Mouse (Mus musculus) retina, postnatal 7 days (tissue): Measurements from ENCODE around the gene Tfap2a.

Experiments
- DNase-seq: peaks from one replicate; pipeline ENCODE4 v3.0.0-alpha.2; 2012; ENCODE audit warnings: low read depth, low spot score

Gene Tfap2a

DNA sequence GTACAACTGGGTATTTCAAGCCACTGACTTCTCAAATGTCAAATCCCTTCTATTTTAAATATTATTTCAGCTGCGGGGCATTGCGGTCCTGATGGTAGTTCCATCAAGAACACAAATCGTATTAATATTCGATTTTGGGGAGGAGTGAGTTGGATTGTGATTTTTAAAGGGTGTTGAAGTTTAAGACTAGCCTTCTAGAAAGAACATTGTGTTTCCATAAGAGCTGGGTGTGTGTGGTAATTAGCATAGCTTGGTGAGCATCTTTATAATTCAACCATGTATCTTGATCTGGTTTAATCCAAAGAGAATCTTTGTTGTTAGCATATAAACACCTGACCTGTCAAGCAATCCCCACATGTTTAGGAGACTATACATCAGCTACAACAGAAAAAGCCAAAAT lies 24.9 kb downstream of the Tfap2a start:
- DNase-seq = no peak

DNA sequence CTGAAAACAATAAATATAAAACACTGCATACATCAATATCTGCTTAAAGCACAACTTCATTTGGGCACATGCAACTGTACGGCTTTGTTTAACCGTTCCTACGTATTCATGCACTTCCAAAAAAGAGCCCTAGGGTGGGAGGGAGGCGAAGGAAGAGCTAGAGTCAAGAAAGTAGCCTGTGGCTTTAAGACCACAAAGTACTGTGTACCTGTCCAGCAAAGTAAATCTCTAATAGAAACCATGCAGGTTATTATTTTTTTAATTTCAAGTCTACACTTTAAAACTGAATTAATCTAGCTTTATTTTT lies 25.7 kb downstream of the Tfap2a start:
- no peak for DNase-seq

DNA sequence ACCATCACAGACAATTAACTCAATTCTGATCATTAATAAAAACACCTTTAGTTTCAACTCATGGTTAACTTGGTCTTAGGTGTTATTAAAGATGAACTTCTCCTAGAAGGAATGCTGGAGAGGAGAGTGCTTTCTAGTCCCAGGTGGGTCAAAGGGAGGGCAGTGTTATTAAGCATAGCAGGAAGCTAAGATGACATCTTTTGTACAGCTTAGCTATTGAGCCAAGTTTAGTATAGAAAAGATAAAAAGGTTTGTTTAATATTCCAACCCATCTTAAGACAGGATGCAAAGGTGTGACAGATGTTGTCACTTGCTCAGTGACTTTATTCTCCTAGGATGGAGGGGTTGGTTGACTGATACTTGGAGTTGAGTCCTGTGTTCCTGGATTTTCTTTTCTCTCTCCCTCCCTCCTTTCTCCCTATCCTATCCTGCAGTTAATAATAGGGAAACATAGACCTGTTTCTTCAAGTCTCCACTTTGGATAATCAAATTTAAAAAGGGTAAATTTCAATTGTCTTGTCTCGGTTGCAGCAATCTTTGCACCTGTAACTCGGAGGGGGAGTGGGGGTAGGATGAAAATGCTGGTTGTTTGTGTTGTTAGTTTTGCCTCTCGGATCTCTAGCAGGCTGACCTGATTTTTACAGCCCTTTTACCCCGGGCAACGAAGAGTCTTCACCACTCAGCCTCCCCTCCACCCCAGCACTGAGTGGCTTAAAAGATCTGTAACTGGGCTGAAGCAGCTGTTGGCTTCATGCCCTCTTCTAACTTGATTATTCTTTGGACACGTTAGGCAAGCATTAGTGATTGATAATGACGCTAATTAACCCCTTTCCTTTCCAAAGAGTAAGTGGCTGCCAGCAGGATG lies 26.3 kb downstream of the Tfap2a start:
- DNase-seq = no peak

DNA sequence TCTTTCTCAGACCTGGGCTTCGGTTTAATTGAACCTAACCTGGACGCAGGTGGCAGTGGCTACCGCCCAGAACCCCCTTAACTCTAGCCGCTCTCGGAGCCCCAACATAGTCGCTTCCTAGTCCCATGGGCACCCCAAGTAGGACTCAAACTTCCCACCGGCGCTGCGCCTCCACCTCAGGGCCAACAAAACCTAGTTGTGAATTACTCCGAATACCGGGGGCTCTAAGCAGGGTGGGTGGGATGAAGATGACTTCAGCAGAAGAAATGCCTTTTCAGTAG lies 28.2 kb downstream of the Tfap2a start:
- DNase-seq = no peak

DNA sequence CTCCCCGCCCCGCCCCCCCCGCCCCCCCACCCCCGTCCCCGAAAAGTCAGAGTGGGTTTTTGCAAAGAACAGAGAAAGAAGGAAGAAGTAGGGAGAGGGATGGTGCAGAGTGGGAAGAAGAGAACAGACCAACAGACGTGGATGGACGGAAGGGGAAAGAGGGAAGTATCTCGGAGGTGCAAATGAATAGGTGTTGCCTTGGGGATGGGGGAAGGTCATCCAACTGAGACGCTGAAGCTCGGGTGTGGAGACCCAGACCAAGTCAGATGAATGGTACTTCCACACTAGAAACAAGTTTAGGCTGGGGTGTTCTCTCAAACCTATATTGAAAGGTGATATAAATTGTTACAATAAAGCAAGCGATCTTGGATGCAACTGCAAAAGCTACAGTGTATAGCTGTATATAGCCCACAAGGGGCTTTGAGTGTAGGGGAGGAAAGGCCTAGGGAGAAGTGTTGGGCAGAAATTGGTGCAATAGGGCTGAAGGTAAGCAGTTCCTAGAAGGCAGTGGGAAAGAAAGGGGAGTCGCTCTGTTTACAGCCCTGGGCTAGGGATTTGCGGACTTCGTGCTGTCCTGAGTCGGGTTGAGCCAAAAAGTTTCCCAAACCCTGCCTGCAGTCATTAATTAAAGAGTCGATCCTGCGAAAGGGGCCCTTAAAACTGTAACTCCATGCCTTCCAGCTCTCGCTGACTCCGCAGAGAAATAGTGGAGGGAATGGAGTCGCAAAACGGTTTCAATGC lies 28.7 kb downstream of the Tfap2a start:
- no peak for DNase-seq

DNA sequence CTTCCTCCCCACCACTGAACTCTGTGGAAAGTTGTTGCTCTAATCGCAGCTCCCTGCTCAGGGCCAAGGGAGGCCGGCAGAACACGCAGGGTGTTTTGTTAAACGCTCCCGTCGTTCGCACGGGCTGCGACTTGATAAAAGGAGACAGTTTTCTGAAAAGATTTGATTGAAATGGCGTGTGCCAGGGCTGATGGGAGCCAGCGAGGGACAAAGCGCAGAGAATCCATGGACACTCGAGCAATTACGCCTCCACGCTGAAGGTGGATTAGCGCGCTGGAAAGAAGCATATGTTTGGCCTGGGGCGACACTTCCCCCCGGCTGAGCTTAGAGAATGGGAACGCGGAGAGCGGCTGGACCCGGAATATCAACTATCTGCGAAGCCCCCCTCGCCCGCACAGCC lies 29.3 kb downstream of the Tfap2a start:
- no peak for DNase-seq

DNA sequence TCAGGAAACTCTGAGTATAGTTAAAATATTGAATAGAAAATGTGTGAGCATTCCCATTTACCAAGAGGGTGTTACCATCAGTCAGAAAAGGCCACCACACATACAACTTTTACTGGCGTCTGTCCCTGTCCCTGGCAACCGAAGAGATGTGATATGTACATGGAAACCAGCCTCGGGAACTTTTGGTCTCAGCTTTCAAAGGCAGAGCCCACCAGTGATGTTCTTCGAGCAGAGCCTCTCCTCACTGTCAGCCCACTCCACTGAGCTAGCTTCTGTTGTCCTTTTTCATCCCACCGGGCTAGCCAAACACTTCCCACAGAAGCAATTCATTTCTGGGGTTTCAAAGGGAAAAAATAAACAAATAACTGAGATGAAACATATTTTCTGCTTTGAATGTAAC lies 29.9 kb downstream of the Tfap2a start:
- DNase-seq = no peak

DNA sequence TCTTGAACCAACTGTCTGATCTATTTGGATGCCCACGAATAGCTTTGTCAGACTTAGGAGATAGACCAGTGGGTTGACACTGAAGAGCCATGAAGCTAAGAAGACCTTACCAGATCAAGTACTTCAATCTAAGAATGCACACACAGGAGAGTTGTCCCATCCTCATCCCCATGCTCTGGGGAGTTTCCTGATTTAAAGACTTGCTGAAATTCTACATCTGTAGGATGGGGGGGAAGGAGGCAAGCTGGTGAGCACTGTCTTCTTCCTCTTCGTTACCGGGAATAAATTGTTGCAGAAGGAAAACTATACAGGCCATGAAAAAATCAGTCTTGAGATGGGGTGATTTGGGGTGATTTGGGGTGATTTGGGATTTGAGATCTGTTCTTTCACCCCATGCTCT lies 30.5 kb downstream of the Tfap2a start:
- no peak for DNase-seq

DNA sequence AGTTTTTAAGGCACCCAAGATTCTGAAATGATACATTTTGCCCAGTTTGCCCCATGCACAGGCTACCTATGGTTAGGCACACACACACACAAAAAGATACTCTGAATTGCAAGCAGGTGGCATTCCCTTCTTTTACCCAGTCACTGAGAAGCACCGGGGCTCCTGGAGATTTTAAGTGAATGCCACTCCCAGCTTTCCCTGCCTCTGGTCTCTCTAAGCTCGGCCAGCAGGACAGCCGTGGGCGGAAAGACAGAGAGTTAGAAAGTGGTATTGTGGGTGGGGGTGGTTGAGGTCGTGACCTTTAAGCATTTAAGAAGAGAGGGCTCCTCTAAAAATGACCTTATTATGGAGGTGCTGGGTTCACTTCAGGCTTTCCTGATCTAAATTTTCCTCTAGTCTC lies 31.6 kb downstream of the Tfap2a start:
- no peak for DNase-seq

DNA sequence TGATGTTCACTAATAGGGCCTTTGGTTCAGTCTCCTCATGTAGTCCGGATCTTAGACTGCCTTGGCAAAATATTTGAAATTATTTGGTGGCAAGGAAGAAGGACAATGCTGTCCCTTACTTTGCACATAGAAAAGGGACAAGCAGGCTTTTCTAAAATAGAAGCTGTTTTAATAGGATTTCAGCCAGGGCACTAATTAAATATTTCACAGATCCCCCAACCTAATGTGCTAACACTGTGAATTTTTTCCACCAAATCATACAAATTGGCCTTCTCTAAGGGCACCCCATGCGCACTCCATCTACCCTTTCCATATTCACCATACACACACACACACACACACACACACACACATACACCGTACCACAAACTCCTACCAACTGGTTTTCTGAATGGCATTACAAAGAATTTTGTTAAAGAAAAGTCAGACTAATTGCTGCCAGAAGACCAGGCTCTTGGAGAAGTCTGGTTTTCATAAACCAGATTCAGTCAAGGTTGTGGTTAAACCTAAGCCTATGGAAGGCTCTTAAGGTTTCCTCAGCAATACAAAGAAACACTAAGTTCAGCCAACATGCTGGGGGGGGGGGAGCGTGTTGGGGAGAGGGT lies 32.3 kb downstream of the Tfap2a start:
- DNase-seq = no peak

DNA sequence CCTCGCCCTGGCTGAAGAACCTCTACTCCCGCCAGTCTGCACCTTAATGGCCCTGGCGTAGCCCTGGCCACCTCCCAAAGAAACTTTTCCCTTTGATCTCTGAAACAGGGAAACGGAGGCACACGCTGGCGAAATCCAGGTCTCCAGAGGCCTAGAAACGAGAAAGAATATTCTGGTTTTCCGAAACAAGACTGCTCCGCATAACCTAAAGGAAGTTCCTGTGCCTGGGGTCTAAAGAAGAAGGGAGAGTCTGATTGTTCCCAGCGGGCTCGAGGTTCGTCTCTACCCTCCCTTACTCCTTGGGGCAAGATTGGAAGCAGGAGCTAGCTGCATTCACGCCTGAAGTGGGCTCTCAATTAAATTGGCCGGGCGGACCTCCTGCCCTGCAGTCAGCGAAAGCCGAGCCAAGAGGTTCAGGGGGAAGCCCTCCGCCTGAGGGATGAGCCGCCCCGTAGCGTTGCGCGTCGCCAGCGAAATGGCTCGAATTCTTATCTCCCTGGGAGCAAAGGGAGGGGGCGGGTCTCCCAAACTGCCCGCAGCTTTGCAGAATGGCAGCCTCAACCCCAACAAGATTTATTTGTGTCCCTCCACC lies 33.2 kb downstream of the Tfap2a start:
- DNase-seq = no peak

DNA sequence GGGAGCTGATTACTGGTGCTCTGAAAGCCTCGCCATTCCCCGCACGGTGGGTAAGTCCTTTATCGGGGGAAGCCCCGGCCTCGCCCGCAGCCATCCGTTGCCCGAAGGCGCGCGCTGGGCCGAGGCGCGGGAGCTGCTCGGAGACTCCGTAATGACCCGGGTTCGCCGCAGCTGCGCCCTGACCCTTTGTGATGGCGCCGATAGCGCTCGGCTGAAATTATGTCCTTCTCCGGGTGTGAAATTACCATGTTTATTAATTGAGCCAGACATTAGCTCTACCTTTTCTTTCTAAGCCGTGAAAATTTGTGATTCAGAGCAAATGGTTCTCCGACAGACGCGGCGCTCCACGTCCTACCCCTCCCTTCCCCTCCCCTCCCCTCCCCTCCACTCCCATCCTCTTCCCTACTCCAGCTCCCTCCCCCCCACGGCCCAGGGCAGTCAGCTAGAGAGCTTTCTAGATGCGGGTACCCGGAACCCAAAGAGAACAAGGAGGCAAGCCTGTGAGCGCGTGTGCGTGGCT lies 34.1 kb downstream of the Tfap2a start:
- no peak for DNase-seq

DNA sequence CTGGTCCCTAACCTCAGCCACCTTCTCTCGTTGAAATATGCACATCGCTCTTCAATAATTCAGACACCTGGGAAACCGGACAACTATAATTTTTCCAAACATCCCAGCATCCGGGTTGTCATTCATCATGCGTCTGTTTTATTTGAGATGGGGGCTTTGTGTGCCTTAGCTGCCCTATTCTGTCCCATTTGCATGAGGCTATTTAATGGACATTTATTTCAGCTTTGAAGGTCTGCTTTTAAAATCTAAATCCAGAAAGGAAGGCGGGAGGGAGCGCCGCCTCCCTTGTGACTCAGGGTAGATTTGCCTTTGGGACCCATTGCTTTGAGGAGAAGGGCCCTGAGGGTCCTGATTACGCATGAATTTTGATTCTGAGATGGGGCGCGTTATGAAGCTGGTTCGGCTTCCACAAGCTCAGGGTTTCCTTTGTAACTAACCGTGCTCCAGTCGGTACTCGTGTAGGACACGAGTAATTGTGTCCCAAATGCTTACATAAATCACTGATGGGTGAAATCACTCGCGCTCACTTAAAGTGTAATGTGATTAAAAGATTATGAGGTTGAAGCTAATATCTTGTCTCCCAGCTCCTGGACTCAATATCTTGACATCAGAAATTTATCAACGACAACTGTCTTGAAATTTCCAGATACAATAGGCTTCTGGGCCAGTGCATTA lies 34.9 kb downstream of the Tfap2a start:
- no peak for DNase-seq

DNA sequence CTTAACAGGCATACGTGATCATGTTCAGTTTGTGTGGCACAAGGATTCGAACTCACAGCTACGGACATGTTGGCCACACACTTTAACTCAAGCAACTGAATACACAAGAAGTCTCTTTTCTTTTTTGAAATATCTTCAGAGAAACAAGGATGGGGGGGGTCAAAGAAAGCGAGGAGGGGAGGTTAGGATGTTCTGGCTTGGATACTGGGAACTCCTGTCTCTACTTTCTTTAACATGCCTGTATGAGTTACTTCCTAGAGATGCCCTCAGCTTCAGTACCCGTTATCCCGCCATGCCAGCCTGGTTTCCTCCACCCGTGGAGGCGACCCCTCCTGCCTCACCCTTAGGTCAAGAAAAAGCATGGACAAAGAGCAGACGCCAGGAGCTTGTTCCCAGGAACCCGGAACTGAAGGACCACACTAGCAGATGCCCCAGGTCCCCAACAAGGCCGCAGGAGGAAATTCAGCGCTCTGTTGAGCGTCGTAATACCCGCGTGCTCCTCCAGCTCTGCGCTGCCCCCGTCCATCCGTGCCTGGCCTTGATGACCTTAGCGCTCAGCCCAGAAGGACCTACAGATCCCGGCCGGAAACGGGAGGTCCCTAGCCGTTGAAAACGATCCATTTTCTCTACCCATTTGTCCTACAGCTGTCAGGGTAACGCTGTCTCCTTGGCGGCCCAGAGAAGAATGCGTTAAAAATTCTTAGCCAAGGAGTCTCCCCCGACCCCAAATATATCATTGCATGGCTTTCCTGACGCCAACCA lies 35.6 kb downstream of the Tfap2a start:
- DNase-seq = no peak

DNA sequence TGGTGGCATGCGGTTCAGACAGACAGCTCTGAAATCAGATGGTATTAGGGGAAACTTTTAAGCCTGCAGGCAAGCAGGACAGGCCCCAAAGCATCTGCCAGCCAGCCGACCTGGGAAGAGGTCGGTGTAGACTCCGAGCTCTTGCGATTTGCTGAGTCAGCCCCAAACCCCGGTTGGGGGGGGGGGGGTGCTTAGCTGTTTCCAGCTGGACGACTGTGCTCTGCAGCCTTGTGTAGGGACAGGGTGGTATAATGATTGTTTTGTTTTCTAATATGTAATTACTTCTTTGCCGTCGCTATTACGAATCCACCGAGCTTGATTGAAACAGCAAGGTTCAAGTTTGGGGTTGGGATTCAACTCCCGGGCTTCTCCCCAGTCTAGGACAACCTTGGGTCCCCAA lies 36.5 kb downstream of the Tfap2a start:
- DNase-seq = no peak

DNA sequence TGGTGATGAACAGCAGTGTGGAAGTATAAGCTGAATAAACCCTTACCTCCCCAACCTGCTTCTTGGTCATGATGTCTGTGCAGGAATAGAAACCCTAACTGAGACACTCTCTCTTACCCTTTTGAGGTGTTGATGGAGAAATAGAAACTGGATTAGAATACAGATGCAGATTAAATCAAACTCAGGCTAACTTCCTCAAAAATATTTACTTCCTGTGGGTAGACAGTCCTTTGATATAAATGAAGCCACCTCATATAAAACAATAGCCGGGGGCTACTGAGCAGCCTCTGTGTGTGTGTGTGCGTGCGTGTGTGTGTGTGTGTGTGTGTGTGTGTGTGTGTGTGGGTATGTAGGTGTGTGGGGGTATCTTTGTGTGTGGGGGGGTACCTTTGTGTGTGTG lies 52.4 kb downstream of the Tfap2a start:
- no peak for DNase-seq

DNA sequence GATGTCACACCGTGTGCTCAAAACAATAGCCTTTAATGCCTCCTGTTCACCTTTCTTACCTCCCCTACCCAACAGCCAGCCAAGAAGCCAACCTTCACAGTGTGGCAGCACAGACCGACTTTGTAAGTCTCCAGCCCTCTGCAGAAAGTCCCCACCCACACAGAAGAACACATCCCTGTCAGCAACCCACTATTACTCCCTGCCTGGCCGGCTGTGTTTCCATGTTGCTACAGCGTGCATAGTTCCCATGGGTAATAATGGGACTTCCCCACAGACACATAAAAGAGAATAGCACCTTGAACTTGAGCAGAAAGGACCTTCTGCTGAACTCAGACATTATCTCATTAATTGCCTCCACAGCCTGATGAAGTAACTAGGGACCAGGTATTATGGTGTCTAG lies 61.4 kb downstream of the Tfap2a start:
- no peak for DNase-seq
